In the genomic region with DNA sequence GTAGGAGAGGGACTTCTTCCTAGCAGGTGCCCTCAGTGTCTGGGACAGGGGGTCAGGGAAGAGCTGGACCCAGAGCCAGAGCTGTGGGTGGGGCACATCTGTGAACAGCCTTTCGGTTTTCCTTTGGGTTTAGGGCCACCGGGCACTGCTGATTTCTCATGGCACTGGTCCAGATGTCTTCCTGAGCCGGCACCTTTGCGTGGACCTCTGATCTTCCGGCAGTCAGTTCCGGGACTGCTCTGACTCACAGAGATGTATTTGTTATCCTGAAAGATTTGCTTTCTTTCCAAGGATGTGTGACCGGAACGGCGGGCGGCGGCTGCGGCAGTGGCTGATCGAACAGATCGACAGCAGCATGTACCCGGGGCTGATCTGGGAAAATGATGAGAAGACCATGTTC, we compare ENCODE assay signal across 13 mouse cellular contexts. TPM values are rescaled to one million over a fixed set of nuclear protein-coding genes. Genes with fewer than 3 reads are reported as not detected.
A peak's percentile ranks its signal among the peaks of the same experiment; 100 is the strongest.
DNase-seq lines count a peak whose midpoint lies in the region; ATAC-seq and TF ChIP-seq lines count a peak whose summit lies in the region.
"Had no signal": no experiment of that assay in that cellular context is flagged by ENCODE, and none has a peak within 500 bp of the region (broad histone marks: within the 10 kb centered on the region; RNA-seq: fewer than 3 reads in every experiment).

No protein-coding gene starts in this region.

- H3K27me3 ChIP-seq in intestine, embryonic 16.5 days (replicated peaks; ENCODE audit: control insufficient read depth, insufficient read depth, low read length), result no peaks in the 10 kb centered on the region; the same call in 1 of the 2 replicates
- peaks cover 4% of the 10 kb centered on the region; the same call in 1 of the 2 replicates for H3K27me3 ChIP-seq in intestine, embryonic 15.5 days (replicated peaks)
- peaks cover 7% of the 10 kb centered on the region; the same call in 1 of the 2 replicates for H3K27me3 ChIP-seq in lung, postnatal 0 days (replicated peaks; ENCODE audit: insufficient read depth, low read length)
- no peaks in the 10 kb centered on the region for H3K27me3 ChIP-seq in intestine, postnatal 0 days (replicated peaks; ENCODE audit: control insufficient read depth, insufficient read depth, low read length)

- H3K4me3 ChIP-seq in intestine, embryonic 16.5 days (ENCODE audit: low read length), result no peak overlapping the region
- H3K4me3 ChIP-seq in intestine, embryonic 15.5 days (replicated peaks), result no peak overlapping the region
- no peak overlapping the region for H3K4me3 ChIP-seq in lung, postnatal 0 days (ENCODE audit: low read depth, low read length)
- H3K4me3 ChIP-seq in intestine, postnatal 0 days (ENCODE audit: low read depth, low read length), result no peak overlapping the region

- 87% methylated on average over 15 of the region's 15 CpGs for WGBS in intestine, embryonic 16.5 days
- 81% methylated on average over 15 of the region's 15 CpGs for WGBS in intestine, embryonic 15.5 days
- 57% methylated on average over 15 of the region's 15 CpGs for WGBS in lung, postnatal 0 days
- 48% methylated on average over 15 of the region's 15 CpGs for WGBS in intestine, postnatal 0 days

- 0 out of 2 replicates have a peak, but pooled peaks cover 3% of the 10 kb centered on the region for H3K36me3 ChIP-seq in intestine, embryonic 16.5 days (ENCODE audit: control insufficient read depth, insufficient read depth, low read length)
- no peaks in the 10 kb centered on the region for H3K36me3 ChIP-seq in intestine, embryonic 15.5 days
- H3K36me3 ChIP-seq in lung, postnatal 0 days (ENCODE audit: insufficient read depth, low read length), result 0 out of 2 replicates have a peak, but pooled peaks cover 4% of the 10 kb centered on the region
- peaks cover 28% of the 10 kb centered on the region; the same call in 1 of the 2 replicates for H3K36me3 ChIP-seq in intestine, postnatal 0 days (ENCODE audit: control insufficient read depth, insufficient read depth)

- no peak for ATAC-seq in intestine, embryonic 16.5 days
- no peak for ATAC-seq in intestine, embryonic 15.5 days
- no peak for ATAC-seq in lung, postnatal 0 days
- ATAC-seq in intestine, postnatal 0 days, result no peak
- ATAC-seq: hindbrain, postnatal 0 days had no signal

- peaks cover 50% of the 10 kb centered on the region for H3K4me1 ChIP-seq in intestine, embryonic 16.5 days (ENCODE audit: control insufficient read depth, insufficient read depth, low read length)
- H3K4me1 ChIP-seq in intestine, embryonic 15.5 days (replicated peaks), result peaks cover 48% of the 10 kb centered on the region
- H3K4me1 ChIP-seq in lung, postnatal 0 days (ENCODE audit: insufficient read depth, low read depth, low read length), result peaks cover 30% of the 10 kb centered on the region
- H3K4me1 ChIP-seq in intestine, postnatal 0 days (replicated peaks; ENCODE audit: control insufficient read depth, insufficient read depth, low read length), result peaks cover 25% of the 10 kb centered on the region

- peak overlapping the region; percentile 20; the same call in 1 of the 2 replicates for H3K4me2 ChIP-seq in intestine, embryonic 16.5 days (ENCODE audit: low read depth, low read length)
- H3K4me2 ChIP-seq in intestine, embryonic 15.5 days (replicated peaks), result no peak overlapping the region
- H3K4me2 ChIP-seq in lung, postnatal 0 days (replicated peaks; ENCODE audit: low read depth, low read length), result peak overlapping the region; percentile 25; the same call in 1 of the 2 replicates
- H3K4me2 ChIP-seq in intestine, postnatal 0 days (replicated peaks; ENCODE audit: low read depth), result peak overlapping the region; percentile 88
- H3K4me2 ChIP-seq: midbrain, embryonic 11.5 days had no signal

- H3K27ac ChIP-seq in intestine, embryonic 16.5 days (ENCODE audit: low read length), result 0 out of 2 replicates have a peak overlapping the region, but pooled peaks have one; percentile 15
- no peak overlapping the region for H3K27ac ChIP-seq in intestine, embryonic 15.5 days
- H3K27ac ChIP-seq in lung, postnatal 0 days (ENCODE audit: low read length), result no peak overlapping the region
- peak overlapping the region; percentile 54; the same call in 1 of the 2 replicates for H3K27ac ChIP-seq in intestine, postnatal 0 days (ENCODE audit: low read depth, low read length)
- H3K27ac ChIP-seq: hindbrain, postnatal 0 days; liver, embryonic 14.5 days had no signal

- no peak overlapping the region for H3K9ac ChIP-seq in intestine, embryonic 16.5 days (ENCODE audit: low read depth, low read length)
- no peak overlapping the region for H3K9ac ChIP-seq in intestine, embryonic 15.5 days
- no peak overlapping the region for H3K9ac ChIP-seq in lung, postnatal 0 days (replicated peaks; ENCODE audit: low read depth)
- no peak overlapping the region for H3K9ac ChIP-seq in intestine, postnatal 0 days (ENCODE audit: low read depth, low read length)
- H3K9ac ChIP-seq: liver, embryonic 14.5 days had no signal

- TF ChIP-seq CTCF in lung, postnatal 0 days (IDR thresholded peaks at IDR 0.05), result no peak
- TF ChIP-seq CTCF in intestine, postnatal 0 days (IDR thresholded peaks at IDR 0.05; ENCODE audit: low read depth), result no peak

- DNase-seq in lung, postnatal 0 days (ENCODE audit: low spot score), result peak; percentile 45
- DNase-seq in lung, postnatal 4 days, result no peak
- DNase-seq in adrenal gland, postnatal 25 days, result peak; percentile 51
- DNase-seq in urinary bladder, postnatal 25 days (ENCODE audit: low spot score), result no peak
- DNase-seq: cerebellum, adult 8-10 months; layer of hippocampus, adult 9-11 months; right cerebral cortex, postnatal 4 days had no signal

- TF ChIP-seq EP300 in lung, postnatal 0 days (IDR thresholded peaks at IDR 0.05), result no peak

- no peaks in the 10 kb centered on the region for H3K9me3 ChIP-seq in intestine, embryonic 16.5 days (ENCODE audit: control insufficient read depth, low read length)
- no peaks in the 10 kb centered on the region for H3K9me3 ChIP-seq in intestine, embryonic 15.5 days
- H3K9me3 ChIP-seq in lung, postnatal 0 days (ENCODE audit: low read length), result no peaks in the 10 kb centered on the region
- H3K9me3 ChIP-seq in intestine, postnatal 0 days (ENCODE audit: control insufficient read depth), result no peaks in the 10 kb centered on the region

RNA-seq across cellular contexts. Expression of a gene that starts 3.4 kb away (rescaled TPM):
- polyA plus RNA-seq in intestine, embryonic 16.5 days (2015; fragmentation: Nextera tagmentation; extraction: Ambion mirVana), result 55.5 and 55.6 TPM in 2 replicates
- 41.9 and 46.6 TPM in 2 replicates for polyA plus RNA-seq in intestine, embryonic 15.5 days (2015; fragmentation: Nextera tagmentation; extraction: Ambion mirVana)
- polyA plus RNA-seq in lung, postnatal 0 days (2015; fragmentation: Nextera tagmentation; extraction: Ambion mirVana), result 36.0 and 36.4 TPM in 2 replicates
- 26.9 and 51.2 TPM in 2 replicates for total RNA-seq in adrenal gland, postnatal 25 days (2021)
- 79.5 and 92.3 TPM in 2 replicates for polyA plus RNA-seq in intestine, postnatal 0 days (2015; fragmentation: Nextera tagmentation; extraction: Ambion mirVana)

Comparison
In these comparisons a context has a peak if more than half of its experiments do, and no peak if none do; other contexts are left out.
1. H3K27ac ChIP-seq: peak in intestine, embryonic 16.5 days (single experiment) and intestine, postnatal 0 days (single experiment); none in intestine, embryonic 15.5 days (single experiment) and lung, postnatal 0 days (single experiment).
2. DNase-seq: peak in lung, postnatal 0 days (single experiment) and adrenal gland, postnatal 25 days (single experiment); none in lung, postnatal 4 days (0 of 2) and urinary bladder, postnatal 25 days (single experiment).